Mouse (Mus musculus) testis, adult 2 months (tissue): ENCODE measurements around the gene Slc29a3.
A peak's percentile ranks its signal among the peaks of the same experiment; 100 is the strongest.

Experiments used
- CTCF ChIP-seq: fragments of 200-500 bp; IDR thresholded peaks from 2 replicates; pipeline ENCODE4 v1.5.1; 2012; ENCODE audit warnings: low read depth, mild to moderate bottlenecking, inconsistent platforms, low read length, moderate library complexity; ENCODE audit not compliant: control insufficient read depth, insufficient read depth, insufficient replicate concordance
- POLR2A ChIP-seq: fragments of 200-500 bp; IDR thresholded peaks from 2 replicates; pipeline ENCODE4 v1.6.1; 2012; ENCODE audit warnings: low read depth, mild to moderate bottlenecking, inconsistent platforms, low read length, moderate library complexity; ENCODE audit not compliant: control insufficient read depth

DNA sequence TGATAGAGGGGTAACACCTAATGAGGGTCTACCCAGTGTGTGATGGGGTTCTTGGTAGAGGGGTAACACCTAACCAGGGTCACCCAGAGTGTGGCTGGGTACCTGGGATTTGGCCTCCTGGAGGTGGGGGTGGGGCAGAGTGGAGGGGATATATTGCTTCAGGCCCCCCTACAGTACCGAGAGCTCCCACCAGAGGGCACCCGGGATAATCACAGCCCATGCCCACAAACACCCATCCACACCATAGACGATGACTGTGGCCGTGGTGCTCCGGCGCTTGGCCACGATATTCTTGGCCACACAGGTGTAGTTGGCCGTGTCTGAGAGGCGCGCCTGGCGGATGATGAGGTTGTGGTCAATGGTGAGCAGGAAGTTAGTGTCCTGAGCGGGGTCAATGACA lies 25.9 kb upstream of the Slc29a3 start:
- TF ChIP-seq CTCF (peak; percentile 54), POLR2A (no peak)
